Mouse (Mus musculus) mesoderm, embryonic 11.5 days (tissue): ENCODE data around the gene Acrv1.
A peak's percentile ranks its signal among the peaks of the same experiment; 100 is the strongest.
"Not testable (repeated sequence)": the region's sequence is repeated elsewhere in the genome, so short reads cannot be mapped to it uniquely, and the experiment has no call there.

Experiments used
- DNase-seq: peaks from one replicate; pipeline ENCODE4 v3.0.0-alpha.2; 2012; ENCODE audit warnings: low read depth, low spot score

Gene Acrv1

GRCm38 (mm10) chr9:36692920-36693319 is at the start of gene Acrv1:
Acrv1 (plus strand) TSS chr9:36693220.
- no peak for DNase-seq

GRCm38 (mm10) chr9:36643276-36643675 is 49.7 kb upstream of the Acrv1 start, which contains the start of gene A630095E13Rik:
A630095E13Rik (minus strand) TSS chr9:36643376.
- not testable (repeated sequence) for DNase-seq

GRCm38 (mm10) chr9:36681424-36681823 is 11.6 kb upstream of the Acrv1 start:
- no peak for DNase-seq

- peak; percentile 19 for DNase-seq
Observed at GRCm38 (mm10) chr9:36687329-36687728, 5.7 kb upstream of the Acrv1 start.

GRCm38 (mm10) chr9:36694276-36694675 is 1.3 kb downstream of the Acrv1 start:
- DNase-seq: no peak

GRCm38 (mm10) chr9:36705923-36706322 is 12.9 kb downstream of the Acrv1 start:
- DNase-seq: no peak

- DNase-seq: no peak
Observed at GRCm38 (mm10) chr9:36707304-36707703, 14.3 kb downstream of the Acrv1 start.

- DNase-seq: no peak
Observed at GRCm38 (mm10) chr9:36716624-36717023, 23.6 kb downstream of the Acrv1 start.

GRCm38 (mm10) chr9:36726131-36727033 is 33.4 kb downstream of the Acrv1 start:
- DNase-seq: peak; percentile 95

GRCm38 (mm10) chr9:36727034-36727755 is 34.2 kb downstream of the Acrv1 start, which contains the start of gene Chek1:
Chek1 (minus strand) TSS chr9:36727065.
- peak; percentile 6 for DNase-seq
